Mouse (Mus musculus) cerebellum, postnatal 10 days (tissue): ENCODE data around the gene Dnajc16.

ENCODE experiments used
- DNase-seq, 2 experiments: peaks; one replicate each; pipeline ENCODE4 v3.0.0; 2021; ENCODE audit warnings: mixed read lengths in 2 of 2

Dnajc16 gene

GRCm38 (mm10) chr4:141790524-141790990 lies at the start of gene Dnajc16:
Dnajc16 (minus strand) TSS chr4:141790931.
- peak; percentile 97 to 98 for DNase-seq

- DNase-seq = no peak
Observed at GRCm38 (mm10) chr4:141834536-141835095, 43.9 kb upstream of the Dnajc16 start.

GRCm38 (mm10) chr4:141833911-141834310 lies 43.2 kb upstream of the Dnajc16 start:
- no peak for DNase-seq

- no peak for DNase-seq
Observed at GRCm38 (mm10) chr4:141831361-141831760, 40.6 kb upstream of the Dnajc16 start.

- no peak for DNase-seq
Observed at GRCm38 (mm10) chr4:141830381-141830780, 39.6 kb upstream of the Dnajc16 start.

- DNase-seq = peak in 1 of 2 experiments; percentile 10
Observed at GRCm38 (mm10) chr4:141828177-141828576, 37.4 kb upstream of the Dnajc16 start.

- no peak for DNase-seq
Observed at GRCm38 (mm10) chr4:141827401-141827800, 36.7 kb upstream of the Dnajc16 start.

GRCm38 (mm10) chr4:141826060-141826459 lies 35.3 kb upstream of the Dnajc16 start, which contains the start of gene Cela2a:
Cela2a (minus strand) TSS chr4:141826160.
- DNase-seq = no peak

- DNase-seq = no peak
Observed at GRCm38 (mm10) chr4:141822979-141823378, 32.2 kb upstream of the Dnajc16 start.

- DNase-seq = no peak
Observed at GRCm38 (mm10) chr4:141822089-141822488, 31.4 kb upstream of the Dnajc16 start.

GRCm38 (mm10) chr4:141821178-141821577 lies 30.4 kb upstream of the Dnajc16 start:
- no peak for DNase-seq

GRCm38 (mm10) chr4:141819316-141819715 lies 28.6 kb upstream of the Dnajc16 start:
- no peak for DNase-seq

- no peak for DNase-seq
Observed at GRCm38 (mm10) chr4:141818861-141819260, 28.1 kb upstream of the Dnajc16 start.

GRCm38 (mm10) chr4:141817706-141818105 lies 27.0 kb upstream of the Dnajc16 start:
- no peak for DNase-seq

- DNase-seq = peak; percentile 35 to 53
Observed at GRCm38 (mm10) chr4:141816776-141817655, 26.3 kb upstream of the Dnajc16 start.

- DNase-seq = peak; percentile 34 to 51
Observed at GRCm38 (mm10) chr4:141816267-141816666, 25.5 kb upstream of the Dnajc16 start.

- DNase-seq = no peak
Observed at GRCm38 (mm10) chr4:141811375-141811774, 20.6 kb upstream of the Dnajc16 start.

- DNase-seq = no peak
Observed at GRCm38 (mm10) chr4:141810975-141811374, 20.2 kb upstream of the Dnajc16 start.

GRCm38 (mm10) chr4:141809850-141810464 lies 19.2 kb upstream of the Dnajc16 start:
- DNase-seq = peak; percentile 57 to 62

GRCm38 (mm10) chr4:141805886-141806285 lies 15.2 kb upstream of the Dnajc16 start:
- no peak for DNase-seq

GRCm38 (mm10) chr4:141804105-141804504 lies 13.4 kb upstream of the Dnajc16 start:
- DNase-seq = no peak

GRCm38 (mm10) chr4:141797545-141797944 lies 6.8 kb upstream of the Dnajc16 start:
- no peak for DNase-seq

GRCm38 (mm10) chr4:141796954-141797353 lies 6.2 kb upstream of the Dnajc16 start:
- DNase-seq = no peak
